12 mouse cellular contexts compared by ENCODE assay signal in genomic region chr7:143178831-143179230, GRCm38 (mm10).
DNase-seq lines count a peak whose midpoint lies in the region; ATAC-seq and TF ChIP-seq lines count a peak whose summit lies in the region.
"Had no signal": no experiment of that assay in that cellular context is flagged by ENCODE, and none has a peak within 500 bp of the region (broad histone marks: within the 10 kb centered on the region; RNA-seq: fewer than 3 reads in every experiment).

No protein-coding gene starts in this region.

- H3K9ac ChIP-seq in hindbrain, postnatal 0 days (replicated peaks; ENCODE audit: low read length): no peak overlapping the region
- H3K9ac ChIP-seq: limb, embryonic 13.5 days had no signal

- H3K4me1 ChIP-seq in hindbrain, embryonic 10.5 days (replicated peaks): peaks cover 42% of the 10 kb centered on the region
- peaks cover 3% of the 10 kb centered on the region; the same call in 1 of the 2 replicates for H3K4me1 ChIP-seq in hindbrain, postnatal 0 days (ENCODE audit: insufficient read depth, low read length)

- no peak for ATAC-seq in hindbrain, postnatal 0 days
- no peak for ATAC-seq in frontal cortex, adult (ENCODE audit: low TSS enrichment)

- DNase-seq in hindbrain, embryonic 10.5 days (ENCODE audit: low spot score): peak; percentile 48
- no peak for DNase-seq in hindbrain, postnatal 0 days (ENCODE audit: low spot score)
- DNase-seq in ovary, postnatal 36 days (ENCODE audit: low spot score): peak; percentile 47
- no peak for DNase-seq in ovary, postnatal 10 days (ENCODE audit: low spot score)
- DNase-seq in heart, postnatal 14 days: peak; percentile 16 to 27
- DNase-seq in urinary bladder, postnatal 36 days (ENCODE audit: low spot score in 2 of 2): no peak
- DNase-seq in spleen, postnatal 4 days (ENCODE audit: low spot score in 2 of 2): no peak
- DNase-seq: B cell, adult 2 months; cerebellum, postnatal 14 days; thymus, postnatal 14 days had no signal

- WGBS in hindbrain, embryonic 10.5 days: 45% methylated on average over 2 of the region's 2 CpGs
- 48% methylated on average over 2 of the region's 2 CpGs for WGBS in hindbrain, postnatal 0 days

- H3K4me3 ChIP-seq in hindbrain, embryonic 10.5 days: no peak overlapping the region
- no peak overlapping the region for H3K4me3 ChIP-seq in hindbrain, postnatal 0 days (ENCODE audit: low read length)
- H3K4me3 ChIP-seq: limb, embryonic 13.5 days had no signal

- no peak for TF ChIP-seq CTCF in hindbrain, postnatal 0 days (IDR thresholded peaks at IDR 0.05; ENCODE audit: low read depth)

- no peaks in the 10 kb centered on the region for H3K36me3 ChIP-seq in hindbrain, embryonic 10.5 days
- H3K36me3 ChIP-seq in hindbrain, postnatal 0 days (ENCODE audit: insufficient read depth, low read length): no peaks in the 10 kb centered on the region
- H3K36me3 ChIP-seq: limb, embryonic 13.5 days had no signal

- no peak overlapping the region for H3K4me2 ChIP-seq in hindbrain, postnatal 0 days (ENCODE audit: low read depth, low read length)
- H3K4me2 ChIP-seq: limb, embryonic 13.5 days had no signal

- no peaks in the 10 kb centered on the region for H3K27me3 ChIP-seq in hindbrain, embryonic 10.5 days (ENCODE audit: insufficient read depth, poor library complexity, severe bottlenecking)
- no peaks in the 10 kb centered on the region for H3K27me3 ChIP-seq in hindbrain, postnatal 0 days (ENCODE audit: insufficient read depth, low read length)
- H3K27me3 ChIP-seq: limb, embryonic 13.5 days had no signal

- intact Hi-C loops in heart, postnatal 14 days (cut with DNase I): no loop called here

- no peaks in the 10 kb centered on the region for H3K9me3 ChIP-seq in hindbrain, embryonic 10.5 days
- H3K9me3 ChIP-seq in hindbrain, postnatal 0 days (ENCODE audit: low read length): no peaks in the 10 kb centered on the region
- H3K9me3 ChIP-seq: limb, embryonic 13.5 days had no signal

- H3K27ac ChIP-seq in hindbrain, embryonic 10.5 days: peak overlapping the region; percentile 24
- H3K27ac ChIP-seq in hindbrain, postnatal 0 days: no peak overlapping the region
- H3K27ac ChIP-seq: limb, embryonic 13.5 days had no signal

Comparison
In these comparisons a context has a peak if more than half of its experiments do, and no peak if none do; other contexts are left out.
1. DNase-seq: peak in hindbrain, embryonic 10.5 days (single experiment), ovary, postnatal 36 days (single experiment) and heart, postnatal 14 days (2 of 2); none in hindbrain, postnatal 0 days (single experiment), ovary, postnatal 10 days (single experiment), urinary bladder, postnatal 36 days (0 of 2) and spleen, postnatal 4 days (0 of 2).